Mouse (Mus musculus): ENCODE results near the gene Rplp1.

DNA sequence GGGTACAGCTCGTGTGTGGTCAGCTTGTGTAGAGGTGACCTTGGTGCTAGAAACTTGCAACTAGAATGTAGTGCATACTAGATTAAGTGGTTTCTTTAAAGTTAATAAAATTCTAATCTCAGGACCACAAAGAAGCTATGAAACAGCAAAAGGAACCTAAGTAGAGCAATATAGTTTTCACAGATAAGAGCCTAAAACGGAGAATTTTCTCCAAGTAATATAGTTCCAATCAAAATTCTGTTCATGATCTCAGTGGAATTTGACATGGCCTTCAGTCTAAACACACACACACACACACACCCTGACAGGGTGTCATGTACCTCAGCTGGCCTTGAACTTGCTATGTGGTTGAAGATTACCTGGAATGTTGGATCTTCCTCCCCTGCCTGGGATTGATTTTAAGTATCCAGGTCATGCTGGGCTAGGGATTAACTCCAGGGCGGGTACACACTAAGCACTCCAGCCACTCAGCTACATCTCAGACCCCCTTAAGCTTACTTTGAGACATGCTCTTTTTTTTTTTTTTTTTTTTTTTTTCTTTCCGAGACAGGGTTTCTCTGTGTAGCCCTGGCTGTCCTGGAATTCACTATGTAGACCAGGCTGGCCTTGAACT is 1.2 kb upstream of the Rplp1 start:
- TF ChIP-seq GATA1 (IDR thresholded peaks at IDR 0.05; ENCODE audit: low read length) (no peak), TAL1 (IDR thresholded peaks at IDR 0.05; ENCODE audit: low read length) (no peak)
